Mouse (Mus musculus) heart, postnatal 4 days (tissue): ENCODE data around the gene Zfp385c. TPM values are rescaled to one million over a fixed set of nuclear protein-coding genes. Genes with fewer than 3 reads are reported as not detected.

Experiments
- DNase-seq: peaks from one replicate; pipeline ENCODE4 v3.0.0; 2021
- total RNA-seq, 2 experiments: library from RNA; stranded (reverse); gene quantifications; 2 replicates each; pipeline ENCODE4 v1.2.3; 2021

Gene Zfp385c
- under 1 TPM; 0.56 to 0.60 TPM for total RNA-seq

DNA sequence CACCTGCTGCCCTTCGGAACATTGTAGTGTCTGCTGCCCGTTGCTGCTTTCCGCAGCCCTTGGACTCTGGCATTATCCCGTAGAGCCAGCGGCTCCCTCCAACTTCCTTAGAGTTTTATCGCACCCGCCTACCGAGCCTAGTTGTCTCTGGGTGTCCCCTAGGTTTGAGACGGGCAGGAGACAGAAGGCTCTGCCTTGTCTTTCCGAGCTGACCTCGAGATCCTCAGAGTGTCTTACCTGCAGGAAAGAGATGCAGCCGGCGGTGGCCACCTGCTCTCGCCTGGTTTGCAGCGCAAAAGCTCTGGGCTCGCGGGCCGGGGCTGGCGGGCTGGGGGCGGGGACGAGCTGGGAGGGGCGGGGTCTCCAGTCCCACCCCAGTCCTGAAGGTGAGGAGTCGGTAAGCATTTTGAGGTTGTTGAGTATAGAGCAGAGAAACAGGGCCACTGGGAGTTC is at the start of gene Zfp385c:
Zfp385c (minus strand) TSS at position 292 of the 453 bp plus-strand sequence.
- no peak for DNase-seq

- peak; percentile 50 for DNase-seq
Measured at GRCm38 (mm10) chr11:100741348-100741747, 49.1 kb upstream of the Zfp385c start.

GRCm38 (mm10) chr11:100738749-100739148 is 46.5 kb upstream of the Zfp385c start:
- DNase-seq: no peak

DNA sequence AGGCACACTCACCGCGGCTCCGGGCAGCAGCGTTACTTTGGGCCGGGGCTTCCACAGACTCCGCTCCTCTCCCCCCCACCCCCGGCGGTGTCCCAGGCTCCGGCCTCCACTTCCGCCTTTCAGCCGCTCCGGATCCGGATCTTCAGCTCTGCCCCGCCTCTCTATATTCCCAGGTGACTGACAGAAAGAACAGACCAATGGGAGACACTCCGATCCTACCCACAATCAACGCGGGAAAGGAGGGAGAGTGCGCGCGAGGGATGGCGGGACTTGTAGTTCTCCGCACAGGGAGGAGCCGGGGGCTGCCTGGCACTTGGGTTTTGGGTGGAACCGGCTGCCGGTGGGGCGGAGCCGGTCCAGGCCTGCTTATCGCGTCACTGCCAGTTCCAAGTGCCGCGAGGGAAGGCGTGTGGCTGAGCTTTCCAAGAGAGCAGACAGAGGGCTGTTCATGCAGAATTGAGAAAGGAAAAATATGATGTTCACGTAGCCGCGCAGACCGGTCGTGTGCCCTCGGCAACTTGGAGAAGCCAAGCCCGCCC is 45.9 kb upstream of the Zfp385c start, which contains the start of gene Rab5c:
Rab5c (minus strand) TSS at position 150 of the 539 bp plus-strand sequence.
- peak; percentile 98 for DNase-seq

DNA sequence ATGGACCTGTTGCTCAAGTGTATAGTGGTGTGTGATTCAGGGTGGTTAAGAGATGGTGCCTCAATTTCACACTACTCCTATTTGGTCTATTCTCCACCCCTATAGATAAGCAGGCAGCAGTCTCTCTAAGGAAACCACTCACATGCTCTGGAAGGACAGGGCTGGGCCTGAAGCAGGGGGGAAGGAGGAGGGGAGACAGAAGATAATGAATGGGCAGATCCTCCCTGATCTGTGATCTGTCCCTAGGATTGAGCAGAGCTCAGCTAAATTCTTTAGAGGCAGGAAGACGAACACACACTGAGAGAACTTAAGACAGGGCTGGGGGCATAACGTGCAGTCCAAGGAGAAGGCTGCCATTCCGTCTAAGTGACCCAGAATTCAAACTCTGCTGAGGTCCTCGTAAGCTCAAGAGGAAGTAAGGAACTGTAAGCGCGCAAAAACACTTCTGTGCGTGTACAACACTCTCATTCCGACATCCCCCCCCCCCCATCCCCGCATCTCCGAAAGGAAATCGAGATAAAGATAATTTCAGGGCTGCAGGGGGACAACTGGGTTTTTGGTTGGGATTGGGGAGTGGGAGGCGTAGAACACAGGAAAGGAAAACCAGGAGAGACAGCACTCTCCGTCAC is 45.0 kb upstream of the Zfp385c start:
- no peak for DNase-seq

DNA sequence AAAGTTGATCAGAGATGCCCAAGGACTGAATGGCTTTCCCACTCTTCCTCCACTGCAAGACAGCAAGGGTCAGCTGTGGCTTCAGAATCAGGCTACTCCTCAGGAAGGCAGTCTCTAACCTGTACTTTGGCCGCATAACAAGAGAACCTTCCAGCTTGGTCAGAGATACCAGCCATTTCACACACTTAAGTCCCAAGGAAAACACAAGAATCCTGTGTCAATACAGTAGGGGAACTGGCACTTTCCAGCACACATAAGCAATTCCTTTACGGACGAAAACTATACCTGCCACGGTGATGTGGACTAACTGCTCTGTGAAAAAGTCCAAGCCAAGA is 44.5 kb upstream of the Zfp385c start:
- DNase-seq: no peak

DNA sequence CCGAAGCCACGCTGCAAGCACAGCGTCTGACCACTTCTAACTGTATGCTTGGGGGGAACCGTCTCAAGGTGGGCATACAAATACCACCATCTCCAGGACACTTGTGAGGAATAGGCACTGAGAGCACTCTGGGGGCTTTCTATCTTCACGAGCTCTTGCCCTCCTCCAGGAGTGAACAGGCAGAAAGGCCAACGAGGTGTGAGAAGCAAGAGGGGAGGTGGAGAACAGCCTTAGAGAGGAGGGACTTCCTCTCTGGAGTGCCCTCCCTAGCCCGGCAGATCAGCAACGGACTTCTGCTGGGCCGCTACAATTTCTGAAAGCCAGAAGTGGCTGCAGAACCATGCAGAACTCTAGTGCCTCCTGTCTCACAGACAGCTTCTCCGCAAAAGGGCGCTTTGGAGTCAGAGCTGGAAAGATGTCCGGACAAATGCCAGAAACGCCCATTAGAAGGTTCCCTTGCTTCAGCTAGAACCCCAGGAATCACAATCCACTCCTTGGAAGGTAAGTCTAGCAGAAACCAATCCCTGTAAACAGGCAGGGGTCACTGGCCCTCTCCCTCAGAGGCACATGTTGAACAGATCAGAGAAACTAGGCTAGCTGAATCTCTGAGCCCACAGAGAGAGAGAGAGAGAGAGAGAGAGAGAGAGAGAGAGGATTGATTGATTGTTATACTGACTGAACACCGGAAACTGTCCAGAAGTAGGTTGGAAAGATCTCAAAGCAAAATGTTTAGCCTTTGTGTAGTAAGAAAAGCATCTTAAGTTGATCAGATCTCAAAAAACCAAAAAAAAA is 43.9 kb upstream of the Zfp385c start:
- no peak for DNase-seq

- no peak for DNase-seq
Measured at GRCm38 (mm10) chr11:100735134-100735865, 43.0 kb upstream of the Zfp385c start.

- no peak for DNase-seq
Measured at GRCm38 (mm10) chr11:100730477-100731205, 38.4 kb upstream of the Zfp385c start.

DNA sequence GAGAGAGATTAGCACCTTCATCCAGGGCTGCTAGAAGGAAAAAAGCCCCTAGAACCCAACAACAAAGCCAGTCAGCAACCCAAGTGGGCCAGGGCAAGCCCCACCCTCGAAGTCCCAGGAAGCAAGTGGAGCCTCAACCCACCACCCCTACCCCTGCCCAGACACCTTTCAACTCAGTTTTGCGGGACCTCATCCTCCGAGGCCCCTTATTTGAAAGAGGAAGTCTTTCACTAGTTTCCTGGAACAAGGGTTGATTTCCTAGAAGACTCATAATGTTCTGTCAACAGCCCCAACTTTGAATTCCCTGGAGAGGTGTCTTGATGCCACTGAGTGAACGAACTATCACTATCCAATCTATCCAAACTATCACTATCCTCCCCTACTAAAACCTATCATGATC is 37.7 kb upstream of the Zfp385c start:
- no peak for DNase-seq

DNA sequence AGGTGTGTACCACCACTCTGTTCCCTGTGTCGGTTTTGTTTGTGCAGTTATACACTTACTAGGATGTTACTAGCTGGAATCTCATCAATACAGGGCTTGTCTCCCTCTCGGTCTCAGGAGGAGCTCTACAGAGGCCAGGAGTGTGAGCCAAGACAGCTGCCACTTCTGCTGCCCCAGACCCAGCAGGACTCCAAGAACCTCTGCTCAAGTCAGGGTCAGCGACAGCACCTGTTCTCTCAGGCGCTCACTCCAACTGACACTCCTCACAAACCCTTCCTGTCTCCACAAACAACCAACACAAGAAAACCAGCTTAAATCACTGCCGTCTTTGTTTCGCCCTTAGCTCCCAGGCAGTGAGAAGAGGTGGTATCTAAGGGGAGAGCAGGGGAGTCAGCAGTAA is 36.3 kb upstream of the Zfp385c start:
- no peak for DNase-seq

- no peak for DNase-seq
Measured at GRCm38 (mm10) chr11:100727201-100727600, 34.9 kb upstream of the Zfp385c start.

GRCm38 (mm10) chr11:100724919-100725512 is 32.8 kb upstream of the Zfp385c start:
- no peak for DNase-seq

- no peak for DNase-seq
Measured at GRCm38 (mm10) chr11:100722493-100723028, 30.3 kb upstream of the Zfp385c start.

DNA sequence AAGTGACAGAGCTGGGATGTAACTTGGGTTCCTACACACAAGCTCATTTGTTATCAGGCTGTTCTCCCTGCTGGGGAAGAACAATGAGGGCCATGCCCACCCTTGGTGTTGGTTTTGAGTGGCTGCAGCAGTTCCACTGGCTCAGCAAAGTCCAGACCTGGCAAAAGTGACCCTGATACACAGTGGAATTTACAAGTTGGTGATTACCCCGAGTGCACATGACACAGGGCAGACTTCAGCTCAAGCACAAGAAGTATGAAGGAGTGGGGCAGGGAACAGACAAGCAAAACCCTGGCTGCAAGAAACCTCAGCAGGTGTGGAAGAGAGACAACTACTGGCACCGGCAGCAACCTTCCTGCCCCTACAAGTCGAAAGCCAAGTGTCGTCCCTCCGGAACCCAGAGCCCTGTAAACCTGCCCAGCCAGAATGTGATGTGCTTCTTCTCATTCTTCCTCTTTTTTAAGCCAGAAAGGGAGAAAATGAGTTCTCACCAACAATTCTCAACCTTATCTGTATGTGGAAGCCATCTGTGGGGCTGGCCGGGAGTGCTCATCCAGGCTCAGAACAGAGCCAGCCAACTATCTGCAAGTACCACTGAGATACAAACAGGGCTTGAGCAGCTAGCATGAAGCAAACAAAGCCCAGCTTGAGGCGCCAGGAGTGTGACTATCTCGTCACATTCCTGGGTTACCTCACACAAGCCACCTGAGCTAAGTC is 29.7 kb upstream of the Zfp385c start:
- DNase-seq: no peak

GRCm38 (mm10) chr11:100721254-100721653 is 29.0 kb upstream of the Zfp385c start:
- DNase-seq: no peak

- no peak for DNase-seq
Measured at GRCm38 (mm10) chr11:100720345-100720744, 28.1 kb upstream of the Zfp385c start.

DNA sequence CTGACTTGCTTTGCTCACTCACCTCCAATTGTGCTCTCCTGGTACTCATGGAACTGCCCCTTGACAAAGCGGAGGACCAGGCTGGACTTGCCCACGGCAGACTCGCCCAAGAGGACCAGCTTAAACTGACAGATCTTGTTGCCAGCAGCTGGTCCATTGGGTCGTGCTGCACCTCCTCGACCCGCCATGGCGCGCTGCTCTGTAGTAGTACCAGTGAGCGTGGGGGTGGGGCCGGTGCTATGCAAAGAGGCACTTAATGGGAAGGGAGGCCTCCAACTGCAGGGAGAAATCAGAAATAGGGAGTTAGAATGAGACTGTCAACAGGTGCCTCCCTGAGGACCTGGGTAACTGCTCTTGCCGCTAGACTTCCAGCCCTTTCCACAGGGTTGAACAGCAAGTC is 27.6 kb upstream of the Zfp385c start:
- DNase-seq: no peak

DNA sequence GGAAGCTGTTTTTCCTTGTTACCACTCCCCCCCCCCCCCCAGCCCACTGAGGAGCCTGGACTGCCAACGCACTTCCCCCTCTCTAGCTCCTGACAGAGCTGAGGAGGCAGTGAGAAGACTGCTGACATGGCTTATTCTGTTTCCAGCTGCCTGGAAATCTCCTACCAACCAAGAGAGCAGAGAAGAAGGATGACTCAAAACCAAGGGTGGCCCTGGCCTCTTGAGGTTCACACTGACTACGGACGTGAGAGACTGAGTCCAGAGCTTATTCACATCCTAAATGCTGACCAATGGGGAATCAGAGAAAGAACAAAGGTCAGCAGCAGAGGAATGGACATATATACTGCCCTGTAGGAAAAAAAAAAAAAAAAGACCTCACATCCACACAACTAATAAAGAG is 27.1 kb upstream of the Zfp385c start:
- DNase-seq: no peak

DNA sequence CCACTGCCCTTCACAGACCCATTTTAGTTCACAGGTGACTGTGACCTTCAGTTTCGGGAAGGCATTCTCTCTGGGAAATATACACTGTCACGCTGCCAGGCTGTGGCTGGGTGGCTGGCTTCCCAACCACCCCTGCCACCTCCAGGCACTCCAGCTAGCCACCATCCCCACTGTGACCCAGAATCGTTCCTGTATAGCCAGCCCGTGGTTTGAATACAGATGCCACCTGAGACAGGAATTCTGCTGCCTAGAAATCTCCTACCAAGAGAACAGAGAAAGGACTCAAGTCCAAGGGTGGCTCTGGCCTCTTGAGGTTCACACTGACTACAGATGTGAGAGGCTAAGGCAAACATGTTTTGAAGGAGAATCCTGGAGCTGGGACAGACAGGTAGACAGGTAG is 26.6 kb upstream of the Zfp385c start:
- no peak for DNase-seq

DNA sequence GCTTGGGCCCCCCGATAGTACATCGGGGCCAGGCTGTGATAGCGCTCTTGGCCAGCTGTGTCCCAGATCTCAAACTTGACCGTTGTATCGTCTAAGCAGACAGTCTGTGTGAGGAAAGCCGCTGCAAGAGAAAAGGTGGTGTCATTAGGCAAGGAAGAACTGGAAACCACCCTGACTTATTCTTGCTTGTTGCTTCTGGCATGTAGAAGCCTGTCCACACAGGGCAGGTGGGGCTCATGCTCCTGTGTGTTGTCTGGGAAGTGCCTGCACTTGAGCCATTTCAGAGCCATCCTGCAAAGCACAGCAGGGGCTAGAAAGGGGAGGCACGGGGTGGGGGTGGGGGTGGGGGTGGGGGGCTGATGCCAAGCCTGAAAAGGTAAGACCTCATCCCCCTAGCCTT is 26.2 kb upstream of the Zfp385c start:
- no peak for DNase-seq
